8 mouse cellular contexts compared by ENCODE assay signal in the genomic region with DNA sequence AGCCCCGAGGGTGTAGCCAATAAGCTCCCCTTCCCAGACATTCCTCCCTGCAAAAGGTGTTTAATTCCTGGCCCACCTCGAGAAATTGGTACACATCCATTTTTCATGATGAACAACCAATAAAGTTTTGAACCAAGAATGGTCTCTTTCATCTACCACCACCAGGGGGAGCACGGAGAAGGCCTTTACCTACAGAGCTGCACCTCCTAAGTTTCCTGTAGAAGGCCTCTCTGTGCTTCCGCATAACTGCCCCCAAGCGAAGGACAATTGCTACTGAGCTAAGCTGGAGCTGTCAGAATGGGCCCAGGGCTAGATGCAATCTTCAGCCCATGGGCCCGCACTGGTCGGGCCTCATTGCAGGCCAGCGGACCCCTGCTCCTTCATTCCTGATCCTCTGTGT. TPM values are rescaled to one million over a fixed set of nuclear protein-coding genes. Genes with fewer than 3 reads are reported as not detected.
DNase-seq lines count a peak whose midpoint lies in the region; ATAC-seq lines count a peak whose summit lies in the region.

No protein-coding gene starts in this region.

- no peaks in the 10 kb centered on the region for H3K9me3 ChIP-seq in heart, embryonic 12.5 days (replicated peaks)

- WGBS in heart, embryonic 12.5 days, result 40% methylated on average over 8 of the region's 8 CpGs

- H3K4me3 ChIP-seq in heart, embryonic 12.5 days, result no peak overlapping the region

- intact Hi-C loops in heart, postnatal 10 days (cut with DNase I), result loop anchor here (1.0 kb wide), 1 partner anchor 73 kb away; no protein-coding TSS in a partner anchor
- intact Hi-C loops in gastrocnemius, postnatal 14 days (cut with DNase I; ENCODE audit: low total_unique reads), result no loop called here

- no peak for ATAC-seq in heart, embryonic 12.5 days (ENCODE audit: insufficient number of reproducible peaks, low FRiP score)
- peak; percentile 70 for ATAC-seq in megakaryocyte-erythroid progenitor cell, adult 5-6 weeks (replicated peaks; ENCODE audit: low FRiP score, low TSS enrichment, poor library complexity, severe bottlenecking)

- H3K36me3 ChIP-seq in heart, embryonic 12.5 days, result no peaks in the 10 kb centered on the region

- peak; percentile 12 to 27 for DNase-seq in heart, postnatal 10 days
- peak; percentile 11 for DNase-seq in urinary bladder, postnatal 25 days (ENCODE audit: low spot score)
- DNase-seq in urinary bladder, postnatal 36 days (ENCODE audit: low spot score in 2 of 2), result no peak
- peak; percentile 16 for DNase-seq in forelimb bud, embryonic 11.5 days (ENCODE audit: low read depth, low spot score)
- DNase-seq in gastrocnemius, postnatal 14 days, result no peak
- no peak for DNase-seq in adipocyte (ENCODE audit: low spot score)

- H3K27me3 ChIP-seq in heart, embryonic 12.5 days (replicated peaks), result no peaks in the 10 kb centered on the region

- H3K4me2 ChIP-seq in heart, embryonic 12.5 days, result no peak overlapping the region

- no peak overlapping the region for H3K27ac ChIP-seq in heart, embryonic 12.5 days (ENCODE audit: poor library complexity, severe bottlenecking)

- no peak overlapping the region for H3K9ac ChIP-seq in heart, embryonic 12.5 days

- no peaks in the 10 kb centered on the region for H3K4me1 ChIP-seq in heart, embryonic 12.5 days (replicated peaks)

RNA-seq across cellular contexts. Expression of a gene that starts 14.1 kb away (rescaled TPM):
- not detected for total RNA-seq in heart, postnatal 10 days (2021)
- polyA plus RNA-seq in heart, embryonic 12.5 days (2016; fragmentation: Nextera tagmentation; extraction: Ambion mirVana), result 0.63 TPM in 2 replicates
- total RNA-seq in megakaryocyte-erythroid progenitor cell, adult 5-6 weeks (2014; fragmentation: Nextera tagmentation), result not detected in 2 replicates
- not detected in 2 replicates for total RNA-seq in megakaryocyte-erythroid progenitor cell, adult 5-6 weeks (2017)
- not detected for total RNA-seq in gastrocnemius, postnatal 14 days (2021)

RNA-seq across cellular contexts. Expression of a gene that starts 18.1 kb away (rescaled TPM):
- not detected for total RNA-seq in heart, postnatal 10 days (2021)
- polyA plus RNA-seq in heart, embryonic 12.5 days (2016; fragmentation: Nextera tagmentation; extraction: Ambion mirVana), result not detected in 2 replicates
- total RNA-seq in megakaryocyte-erythroid progenitor cell, adult 5-6 weeks (2014; fragmentation: Nextera tagmentation), result not detected in 2 replicates
- not detected in 2 replicates for total RNA-seq in megakaryocyte-erythroid progenitor cell, adult 5-6 weeks (2017)
- total RNA-seq in gastrocnemius, postnatal 14 days (2021), result not detected

RNA-seq across cellular contexts. Expression of a gene that starts 21.8 kb away (rescaled TPM):
- not detected for total RNA-seq in heart, postnatal 10 days (2021)
- 0.29 TPM in 1 of 2 replicates, not detected in the other for polyA plus RNA-seq in heart, embryonic 12.5 days (2016; fragmentation: Nextera tagmentation; extraction: Ambion mirVana)
- total RNA-seq in megakaryocyte-erythroid progenitor cell, adult 5-6 weeks (2014; fragmentation: Nextera tagmentation), result not detected in 2 replicates
- total RNA-seq in megakaryocyte-erythroid progenitor cell, adult 5-6 weeks (2017), result not detected in 2 replicates
- not detected for total RNA-seq in gastrocnemius, postnatal 14 days (2021)

RNA-seq across cellular contexts. Expression of a gene that starts 40.8 kb away (rescaled TPM):
- total RNA-seq in heart, postnatal 10 days (2021), result under 1 TPM in 1 of 2 experiments, not detected in 1; 0.34 TPM
- polyA plus RNA-seq in heart, embryonic 12.5 days (2016; fragmentation: Nextera tagmentation; extraction: Ambion mirVana), result 0.20 and 0.23 TPM in 2 replicates
- total RNA-seq in megakaryocyte-erythroid progenitor cell, adult 5-6 weeks (2014; fragmentation: Nextera tagmentation), result not detected in 2 replicates
- not detected in 2 replicates for total RNA-seq in megakaryocyte-erythroid progenitor cell, adult 5-6 weeks (2017)
- not detected for total RNA-seq in gastrocnemius, postnatal 14 days (2021)

Comparison
In these comparisons a context has a peak if more than half of its experiments do, and no peak if none do; other contexts are left out.
1. DNase-seq: peak in heart, postnatal 10 days (2 of 2), urinary bladder, postnatal 25 days (single experiment) and forelimb bud, embryonic 11.5 days (single experiment); none in urinary bladder, postnatal 36 days (0 of 2), gastrocnemius, postnatal 14 days (single experiment) and adipocyte (single experiment).